Mouse (Mus musculus) E14TG2a.4 (cell line): Measurements from ENCODE around the gene Nphs1.

Experiments used
- H3K27me3 ChIP-seq: 2 replicates; pipeline ENCODE4 v1.6.1; 2014; ENCODE audit warnings: low read length, control low read depth; ENCODE audit not compliant: insufficient read depth
- H3K36me3 ChIP-seq: 2 replicates; pipeline ENCODE4 v1.6.1; 2014; ENCODE audit warnings: low read length, control low read depth; ENCODE audit not compliant: insufficient read depth
- H3K4me1 ChIP-seq: replicated peaks from 2 replicates; pipeline ENCODE4 v1.6.1; 2014; ENCODE audit warnings: low read depth, low read length, control low read depth
- H3K4me3 ChIP-seq: replicated peaks from 2 replicates; pipeline ENCODE4 v1.5.1; 2014; ENCODE audit warnings: mild to moderate bottlenecking, low read length
- H3K9me3 ChIP-seq: 2 replicates; pipeline ENCODE4 v1.6.1; 2014; ENCODE audit warnings: low read length, control low read depth
- CTCF ChIP-seq: conservative IDR thresholded peaks from 2 replicates; pipeline ENCODE4 v1.5.1; 2014; ENCODE audit warnings: low read length
- NANOG ChIP-seq: IDR thresholded peaks from 2 replicates; pipeline ENCODE4 v1.6.1; 2014; ENCODE audit warnings: borderline replicate concordance, low read length, mixed read lengths
- POU5F1 ChIP-seq: IDR thresholded peaks from 2 replicates; pipeline ENCODE4 v1.6.1; 2014; ENCODE audit warnings: low read length, borderline replicate concordance

The Nphs1 gene

DNA sequence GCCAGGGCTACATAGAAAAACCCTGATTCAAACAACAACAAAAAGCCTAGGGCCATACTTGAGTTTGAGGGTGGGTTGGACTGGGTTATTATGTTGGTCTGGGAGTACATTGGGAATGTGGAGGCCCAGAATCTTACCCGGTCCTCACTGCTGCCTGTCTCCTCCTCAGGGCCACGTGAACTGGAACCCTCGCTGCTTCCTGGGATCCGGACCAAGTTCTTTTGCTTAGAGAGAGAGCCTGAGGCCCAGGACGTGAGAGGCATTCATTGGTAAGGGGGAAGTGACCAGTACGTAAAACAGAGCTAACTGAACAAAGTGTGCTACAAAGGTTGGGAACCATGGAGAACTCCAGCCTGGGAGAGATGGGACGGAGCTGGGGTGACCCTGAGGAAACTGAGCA, 7.9 kb upstream of the Nphs1 start:
- TF ChIP-seq NANOG (no peak), CTCF (no peak), POU5F1 (no peak)
- H3K4me3 ChIP-seq, result no peak overlapping the region
- H3K36me3 ChIP-seq, result peaks cover 80% of the 10 kb centered on the region
- H3K27me3 ChIP-seq, result no peaks in the 10 kb centered on the region
- peaks cover 43% of the 10 kb centered on the region for H3K4me1 ChIP-seq
- peaks cover 40% of the 10 kb centered on the region for H3K9me3 ChIP-seq

DNA sequence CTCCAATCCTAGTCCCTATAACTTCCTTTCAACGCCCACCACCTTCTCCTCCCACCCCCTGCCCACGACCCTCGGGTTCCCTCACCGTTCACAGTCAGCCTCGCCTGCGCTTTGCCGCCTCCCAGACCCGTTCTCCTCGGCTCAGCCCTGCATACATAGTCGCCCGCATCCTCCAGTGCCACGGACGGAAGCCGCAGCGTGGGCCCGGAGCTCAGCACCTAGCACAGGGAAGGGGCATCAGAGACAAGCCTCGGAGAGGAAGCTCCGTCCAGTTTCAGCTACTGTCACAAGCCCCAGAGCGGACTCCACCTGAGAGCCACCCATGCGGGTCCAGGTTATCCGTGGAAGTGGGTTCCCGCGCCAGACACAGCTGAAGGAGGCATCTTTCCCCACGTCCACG, 4.8 kb upstream of the Nphs1 start:
- H3K36me3 ChIP-seq, result peaks cover 68% of the 10 kb centered on the region
- H3K27me3 ChIP-seq, result no peaks in the 10 kb centered on the region
- TF ChIP-seq NANOG, result no peak
- no peak for TF ChIP-seq CTCF
- no peak for TF ChIP-seq POU5F1
- H3K4me1 ChIP-seq, result peaks cover 66% of the 10 kb centered on the region
- H3K4me3 ChIP-seq, result peak overlapping the region; percentile 63
- peaks cover 20% of the 10 kb centered on the region for H3K9me3 ChIP-seq

DNA sequence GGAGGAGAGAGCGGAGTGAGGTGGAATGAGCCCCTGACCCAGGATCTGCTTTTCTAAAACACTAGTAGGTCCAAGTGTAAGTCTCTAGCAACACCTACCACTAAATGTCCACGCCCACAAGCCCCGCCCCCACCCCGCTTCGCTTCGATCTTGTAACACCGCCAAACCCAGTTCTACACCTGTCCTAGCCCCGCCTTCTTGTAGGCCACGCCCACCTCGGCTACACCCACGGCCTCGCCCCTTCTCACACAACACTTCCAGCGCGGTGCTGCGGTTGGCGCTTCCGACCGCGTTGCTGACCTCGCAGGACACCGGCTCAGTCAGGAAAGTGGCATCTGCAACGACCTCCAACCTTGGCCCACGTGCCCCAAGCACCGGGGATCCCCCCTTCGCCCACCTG, 4.3 kb upstream of the Nphs1 start:
- H3K9me3 ChIP-seq, result peaks cover 16% of the 10 kb centered on the region
- peaks cover 70% of the 10 kb centered on the region for H3K4me1 ChIP-seq
- no peaks in the 10 kb centered on the region for H3K27me3 ChIP-seq
- TF ChIP-seq CTCF, result no peak
- no peak for TF ChIP-seq POU5F1
- no peak for TF ChIP-seq NANOG
- peak overlapping the region; percentile 63 for H3K4me3 ChIP-seq
- peaks cover 64% of the 10 kb centered on the region for H3K36me3 ChIP-seq

DNA sequence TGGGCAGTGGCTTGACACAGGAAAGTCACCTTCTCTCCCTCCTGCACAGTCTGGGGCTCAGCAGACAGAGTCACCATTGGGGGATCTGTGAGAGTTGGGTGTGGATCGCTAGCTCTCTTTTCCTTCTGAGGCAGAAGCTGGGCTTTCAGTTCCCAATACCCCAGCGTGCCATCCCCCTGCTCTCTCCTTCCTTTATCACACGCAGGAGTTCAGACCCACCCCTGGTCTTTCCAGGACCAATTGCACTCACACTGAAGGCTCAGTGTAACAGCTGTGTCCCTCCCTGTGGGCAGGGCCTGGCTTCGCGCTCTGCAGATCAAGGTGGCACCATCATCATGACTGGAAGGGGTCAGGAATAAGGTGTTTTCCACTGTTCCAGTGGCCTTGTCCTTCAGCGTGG, 3.9 kb upstream of the Nphs1 start:
- peak overlapping the region; percentile 53 for H3K4me3 ChIP-seq
- peaks cover 75% of the 10 kb centered on the region for H3K4me1 ChIP-seq
- peaks cover 12% of the 10 kb centered on the region for H3K9me3 ChIP-seq
- H3K27me3 ChIP-seq, result no peaks in the 10 kb centered on the region
- TF ChIP-seq POU5F1 (no peak), CTCF (no peak), NANOG (no peak)
- H3K36me3 ChIP-seq, result peaks cover 59% of the 10 kb centered on the region

DNA sequence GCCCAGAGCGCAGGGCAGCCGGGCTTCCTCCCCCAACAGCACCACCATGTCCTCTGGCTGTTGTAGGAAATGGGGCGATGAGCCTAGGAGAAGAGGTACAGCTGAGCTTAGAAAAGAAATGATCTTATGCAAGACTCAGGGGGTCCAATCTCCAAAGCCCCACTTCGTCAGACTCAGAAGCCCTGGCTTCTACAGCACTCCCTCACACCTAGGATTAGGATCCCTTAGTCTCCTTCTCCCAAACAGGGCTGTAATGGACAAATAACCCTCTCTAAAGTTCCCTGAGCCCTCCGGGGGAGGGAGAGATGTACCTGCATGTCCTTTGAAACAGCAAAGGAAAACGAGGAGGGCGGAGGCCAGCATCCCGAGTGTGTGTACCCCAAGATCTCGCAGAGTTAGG, 1.6 kb upstream of the Nphs1 start:
- TF ChIP-seq NANOG, result no peak
- TF ChIP-seq CTCF, result no peak; the same call in 1 of the 2 replicates
- no peak for TF ChIP-seq POU5F1
- peak overlapping the region; percentile 84 for H3K4me3 ChIP-seq
- peaks cover 50% of the 10 kb centered on the region for H3K36me3 ChIP-seq
- H3K9me3 ChIP-seq, result no peaks in the 10 kb centered on the region
- no peaks in the 10 kb centered on the region for H3K27me3 ChIP-seq
- H3K4me1 ChIP-seq, result peaks cover 92% of the 10 kb centered on the region

DNA sequence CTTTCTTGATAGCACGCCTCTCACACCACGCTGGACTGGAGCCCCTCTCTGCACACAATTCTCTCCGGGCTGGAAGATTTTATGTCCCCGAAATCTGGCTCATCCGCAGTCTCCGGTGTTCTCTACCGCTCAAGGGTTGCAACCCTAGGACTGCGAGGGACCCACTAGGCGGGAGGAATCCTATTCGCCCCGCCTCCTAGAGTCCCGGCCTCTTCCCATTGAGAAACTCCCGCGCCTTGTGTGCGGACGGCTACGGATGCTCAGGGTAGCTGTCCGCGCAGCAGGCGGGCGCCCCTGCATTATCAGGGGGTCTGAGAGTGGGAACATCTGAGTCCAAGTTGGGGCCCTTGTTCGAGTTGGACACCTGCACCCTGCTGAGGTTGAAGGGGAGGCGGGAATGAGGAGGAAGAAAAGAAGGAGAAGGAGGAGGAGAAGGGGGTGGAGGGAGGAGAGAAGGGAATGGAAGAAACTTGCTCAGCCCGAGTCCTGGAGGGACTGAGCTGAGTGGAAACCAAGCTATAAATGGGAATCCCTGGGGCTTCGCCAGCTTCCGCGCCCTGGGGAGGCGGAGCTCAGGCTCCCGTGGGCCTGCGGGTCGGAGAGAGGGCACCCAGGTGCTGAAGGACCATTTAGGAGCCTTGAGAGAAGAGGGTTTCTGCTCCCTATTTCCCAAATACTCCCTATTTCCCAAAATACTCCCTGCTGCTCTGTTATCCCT, 1.0 kb upstream of the Nphs1 start:
- peak overlapping the region; percentile 84 for H3K4me3 ChIP-seq
- peaks cover 97% of the 10 kb centered on the region for H3K4me1 ChIP-seq
- TF ChIP-seq NANOG (no peak), POU5F1 (no peak), CTCF (no peak)
- peaks cover 50% of the 10 kb centered on the region for H3K36me3 ChIP-seq
- no peaks in the 10 kb centered on the region for H3K27me3 ChIP-seq
- no peaks in the 10 kb centered on the region for H3K9me3 ChIP-seq

DNA sequence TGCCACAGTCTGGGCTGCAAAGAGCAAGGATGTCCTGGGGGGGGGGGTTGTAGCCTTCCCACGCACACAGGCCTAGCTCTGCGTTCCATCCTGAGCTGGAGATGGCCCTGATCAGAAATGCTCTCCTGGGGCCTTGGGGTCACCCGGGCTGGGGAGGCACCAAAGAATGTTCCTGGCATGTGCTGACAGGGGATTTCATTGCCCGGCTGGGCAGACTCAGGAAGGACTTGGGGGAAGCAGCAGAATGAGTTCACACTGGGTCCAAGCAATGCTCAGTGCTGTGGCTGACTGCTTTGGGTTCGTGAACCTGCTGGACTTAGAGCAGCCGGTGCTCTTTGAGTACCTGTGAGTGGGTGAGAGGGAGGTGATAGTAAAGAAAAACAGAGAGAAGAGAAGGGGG, 1.4 kb downstream of the Nphs1 start:
- Histone ChIP-seq H3K27me3 (no peaks in the 10 kb centered on the region), H3K36me3 (peaks cover 42% of the 10 kb centered on the region), H3K9me3 (no peaks in the 10 kb centered on the region), H3K4me1 (peaks cover 100% of the 10 kb centered on the region), H3K4me3 (peak overlapping the region; percentile 37)
- TF ChIP-seq NANOG, result no peak
- no peak for TF ChIP-seq POU5F1
- no peak for TF ChIP-seq CTCF

DNA sequence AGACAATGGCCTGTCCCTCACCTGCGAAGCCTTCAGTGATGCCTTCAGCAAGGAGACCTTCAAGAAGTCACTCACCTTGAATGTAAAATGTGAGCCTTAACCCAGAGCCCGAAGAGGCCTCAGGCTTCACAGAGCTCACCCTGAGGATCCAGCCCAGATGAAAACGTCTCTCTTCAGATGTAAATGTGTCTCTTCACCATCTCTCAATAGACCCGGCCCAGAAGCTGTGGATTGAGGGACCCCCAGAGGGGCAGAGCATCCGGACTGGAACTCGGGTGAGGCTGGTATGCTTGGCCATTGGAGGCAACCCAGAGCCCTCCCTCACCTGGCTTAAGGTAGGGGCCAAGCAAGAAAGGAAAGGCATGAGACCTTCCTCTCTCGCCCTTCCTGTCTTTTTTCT, 5.5 kb downstream of the Nphs1 start:
- TF ChIP-seq POU5F1 (peak; percentile 33; the same call in 1 of the 2 replicates), CTCF (no peak), NANOG (peak; percentile 54; the same call in 1 of the 2 replicates)
- peak overlapping the region; percentile 88 for H3K4me3 ChIP-seq
- H3K4me1 ChIP-seq, result peaks cover 83% of the 10 kb centered on the region
- no peaks in the 10 kb centered on the region for H3K27me3 ChIP-seq
- H3K36me3 ChIP-seq, result peaks cover 61% of the 10 kb centered on the region
- no peaks in the 10 kb centered on the region for H3K9me3 ChIP-seq
